Mouse (Mus musculus): ENCODE measurements around the gene Wfdc12. TPM values are rescaled to one million over a fixed set of nuclear protein-coding genes. Genes with fewer than 3 reads are reported as not detected.

Wfdc12 gene
- total RNA-seq (2023), result not detected

DNA sequence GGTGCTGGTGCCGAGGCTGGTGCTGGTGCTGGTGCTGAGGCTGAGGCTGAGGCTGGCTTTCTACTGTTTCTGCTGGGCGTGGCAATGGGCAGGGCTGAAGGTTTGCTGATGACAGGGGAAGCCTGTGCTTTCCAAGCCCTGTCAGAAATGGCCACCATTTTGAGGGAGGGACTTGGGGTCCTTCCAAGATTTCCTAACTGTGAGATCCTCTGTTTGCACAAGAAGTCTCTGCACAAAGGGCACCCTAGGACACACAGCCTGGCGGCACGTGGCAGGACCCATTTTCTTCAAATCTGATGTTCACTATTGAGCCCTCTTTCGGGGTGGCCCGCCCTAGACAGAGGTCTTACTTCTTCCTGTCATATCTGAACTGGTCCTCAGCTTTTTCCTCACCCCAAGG is at the start of gene Wfdc12:
Gene Wfdc12, minus strand, starts transcription at position 33 of the 400 bp plus-strand sequence.

GRCm38 (mm10) chr2:164238366-164238765 is 48.0 kb upstream of the Wfdc12 start, which contains the start of gene Svs2:
Gene Svs2 (minus strand): TSS chr2:164238466.

DNA sequence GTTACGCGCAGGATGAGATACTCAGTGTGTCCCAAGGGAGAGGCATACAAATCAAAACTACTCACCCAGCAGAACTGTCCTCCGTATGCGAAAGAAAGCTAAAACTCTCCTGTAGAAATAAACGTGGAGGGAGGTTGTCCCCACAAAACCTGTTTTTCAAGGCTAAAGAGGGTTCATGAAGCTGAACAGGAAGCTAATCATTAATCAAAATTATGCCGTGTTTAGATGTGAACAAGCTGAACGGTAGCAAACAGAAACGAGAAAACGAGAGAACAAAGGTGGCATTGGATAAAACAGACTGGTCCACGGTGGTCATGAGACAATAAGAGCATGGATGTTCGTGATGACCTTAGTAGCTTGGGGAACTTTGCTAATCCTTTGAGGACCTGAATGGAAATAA is 31.1 kb upstream of the Wfdc12 start, which contains the start of gene Wfdc15b:
Gene Wfdc15b, minus strand, starts transcription at position 139 of the 400 bp plus-strand sequence.

GRCm38 (mm10) chr2:164199626-164200327 is 9.4 kb upstream of the Wfdc12 start, which contains the start of gene Wfdc15a:
Gene Wfdc15a (minus strand): TSS chr2:164200130.

DNA sequence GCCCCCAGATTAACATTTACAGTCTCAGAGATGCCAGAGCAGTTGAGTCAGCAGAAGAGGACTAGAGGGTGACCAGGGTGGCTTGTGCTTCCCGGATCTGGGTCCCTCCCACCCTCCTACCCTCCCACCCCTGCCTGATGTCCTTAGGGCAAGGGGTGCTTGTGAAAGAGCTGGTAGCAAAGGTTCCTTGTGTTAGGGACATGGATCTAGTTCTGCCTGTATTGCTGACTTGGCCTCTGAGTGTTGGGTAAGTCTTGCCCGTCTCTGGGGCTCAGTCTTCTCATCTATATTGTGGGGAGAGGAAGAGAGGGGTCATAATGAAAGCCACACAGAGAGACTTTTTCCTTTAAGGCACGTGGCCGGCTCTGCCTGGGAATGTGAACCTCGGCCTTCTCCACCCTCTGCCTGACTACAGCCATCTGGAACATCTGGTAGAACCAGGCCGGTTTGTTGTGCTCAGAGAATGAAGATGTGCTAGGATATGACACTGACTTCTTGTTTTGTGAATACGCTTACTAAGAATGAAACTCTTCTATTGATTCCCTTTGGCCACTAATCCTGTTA is 7.6 kb downstream of the Wfdc12 start, which contains the start of gene Wfdc5:
Gene Wfdc5, minus strand, starts transcription at position 51 of the 564 bp plus-strand sequence.

DNA sequence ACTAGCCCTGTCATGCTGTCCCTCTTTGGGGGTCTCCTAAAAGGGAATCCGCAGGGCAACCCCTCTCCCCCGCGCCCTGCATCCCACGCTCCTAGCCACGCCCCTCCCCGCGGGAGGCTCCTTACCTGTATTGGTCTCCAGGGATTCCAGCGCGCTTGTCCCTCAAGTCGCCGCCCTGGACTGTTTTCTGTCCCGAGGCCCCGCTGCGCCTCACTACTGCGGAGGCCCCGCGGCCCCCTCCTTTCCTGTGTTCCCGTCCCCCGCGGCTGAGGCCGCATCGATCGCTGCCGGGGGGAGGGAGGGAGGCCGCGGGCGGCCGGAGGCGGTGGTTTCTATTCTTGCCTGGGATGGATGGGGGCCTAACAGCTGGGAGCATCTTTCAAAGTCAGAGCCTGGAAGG is 19.5 kb downstream of the Wfdc12 start, which contains the start of gene Kcns1:
Gene Kcns1, minus strand, starts transcription at position 212 of the 400 bp plus-strand sequence.

Other genes with a start within 250 kb of the Wfdc12 start
- gene Ywhab, start 195.6 kb downstream of the Wfdc12 start, total RNA-seq (2023), result 122 TPM
- gene Pabpc1l, start 165.2 kb downstream of the Wfdc12 start, total RNA-seq (2023), result 5.7 TPM
- 319 TPM for gene Stk4, start 120.3 kb downstream of the Wfdc12 start, total RNA-seq (2023)
- gene Tomm34, start 119.4 kb downstream of the Wfdc12 start, total RNA-seq (2023), result 79.3 TPM
- gene Kcns1, start 19.5 kb downstream of the Wfdc12 start, total RNA-seq (2023), result not detected
- not detected for gene Wfdc5, start 7.9 kb downstream of the Wfdc12 start, total RNA-seq (2023)
- gene Wfdc15a, start 9.5 kb upstream of the Wfdc12 start, total RNA-seq (2023), result not detected
- gene Wfdc15b, start 31.1 kb upstream of the Wfdc12 start, total RNA-seq (2023), result not detected
- not detected for gene Svs2, start 47.9 kb upstream of the Wfdc12 start, total RNA-seq (2023)
- gene Svs3b, start 66.0 kb upstream of the Wfdc12 start, total RNA-seq (2023), result not detected
- gene Svs4, start 87.9 kb upstream of the Wfdc12 start, total RNA-seq (2023), result not detected
- gene Svs3a, start 98.7 kb upstream of the Wfdc12 start, total RNA-seq (2023), result not detected
- gene Svs6, start 126.1 kb upstream of the Wfdc12 start, total RNA-seq (2023), result not detected
- gene Svs5, start 142.1 kb upstream of the Wfdc12 start, total RNA-seq (2023), result not detected
- gene Slpi, start 198.5 kb upstream of the Wfdc12 start, total RNA-seq (2023), result 15.5 TPM
- not detected for gene Rbpjl, start 212.5 kb upstream of the Wfdc12 start, total RNA-seq (2023)
- 0.65 TPM for gene Matn4, start 214.6 kb upstream of the Wfdc12 start, total RNA-seq (2023)